Mouse (Mus musculus): Measurements from ENCODE around the gene Chd3.
"Not testable (repeated sequence)": the region's sequence is repeated elsewhere in the genome, so short reads cannot be mapped to it uniquely, and the experiment has no call there.

Gene Chd3

DNA sequence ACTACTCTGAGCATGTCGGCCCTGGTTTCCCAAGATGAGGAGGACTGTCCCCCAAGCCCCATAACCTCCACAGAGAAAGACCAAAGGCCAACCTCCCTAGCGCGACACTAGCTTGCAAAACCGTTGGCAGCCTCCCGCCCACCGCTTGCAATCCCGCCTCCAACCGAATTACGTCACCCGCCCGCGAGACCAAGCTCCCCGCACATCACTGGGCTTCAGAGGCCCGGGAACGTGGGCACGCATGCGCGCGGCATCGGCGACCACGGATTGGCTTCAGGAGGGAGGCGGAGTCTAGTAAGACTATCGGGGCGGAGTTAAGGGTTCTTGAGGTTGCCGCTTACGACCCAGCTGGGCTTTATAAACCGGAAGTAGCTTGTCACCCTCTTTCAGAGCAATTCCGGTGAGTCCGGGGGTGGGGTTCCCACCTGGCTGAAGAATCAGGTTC lies 45.5 kb downstream of the Chd3 start, which contains the start of the genes Cntrob and Trappc1:
Gene Cntrob, minus strand, starts transcription at position 109 of the 445 bp plus-strand sequence.
Gene Trappc1, plus strand, starts transcription at position 314 of the 445 bp plus-strand sequence.
- peak; percentile 98 to 99 for DNase-seq (ENCODE audit: low spot score in 2 of 2)

DNA sequence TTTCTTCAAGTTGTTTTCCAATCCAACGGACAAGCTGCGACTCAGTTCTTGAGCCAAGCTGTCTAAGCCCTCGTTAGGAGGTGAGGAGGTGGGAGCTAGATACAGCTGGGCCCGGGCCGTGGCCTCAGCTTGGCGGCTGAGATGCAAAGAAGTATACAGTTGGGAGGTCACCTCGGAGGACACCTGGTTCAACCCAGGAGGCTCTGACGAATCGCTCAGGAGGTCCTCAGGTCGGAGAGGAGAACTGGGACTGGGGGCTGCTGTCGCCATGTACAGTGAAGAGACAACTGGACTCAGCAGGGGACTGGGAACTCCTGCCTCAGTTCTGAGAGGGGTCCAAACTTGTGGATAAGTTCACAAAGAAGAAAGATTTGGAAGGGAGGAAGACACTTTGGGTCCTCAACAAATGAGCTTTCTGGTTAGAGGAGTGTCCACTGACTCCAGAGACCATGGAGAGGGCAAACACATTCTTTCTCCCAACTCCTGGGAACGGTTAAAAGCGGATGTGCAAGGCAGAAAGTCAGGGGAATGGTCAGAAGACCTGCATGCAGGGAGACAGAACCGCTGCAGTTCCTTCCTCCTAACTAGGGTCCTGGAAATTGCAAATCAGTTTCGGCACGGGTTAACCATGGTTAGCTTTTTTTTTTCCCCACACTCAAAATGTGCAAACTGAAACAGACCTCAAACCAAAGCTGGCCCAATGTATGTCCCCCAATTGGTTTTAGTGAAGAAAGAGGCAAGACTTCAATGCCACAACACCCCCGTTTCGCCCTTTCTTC lies 46.3 kb downstream of the Chd3 start:
- DNase-seq (ENCODE audit: low spot score in 2 of 2) = no peak

DNA sequence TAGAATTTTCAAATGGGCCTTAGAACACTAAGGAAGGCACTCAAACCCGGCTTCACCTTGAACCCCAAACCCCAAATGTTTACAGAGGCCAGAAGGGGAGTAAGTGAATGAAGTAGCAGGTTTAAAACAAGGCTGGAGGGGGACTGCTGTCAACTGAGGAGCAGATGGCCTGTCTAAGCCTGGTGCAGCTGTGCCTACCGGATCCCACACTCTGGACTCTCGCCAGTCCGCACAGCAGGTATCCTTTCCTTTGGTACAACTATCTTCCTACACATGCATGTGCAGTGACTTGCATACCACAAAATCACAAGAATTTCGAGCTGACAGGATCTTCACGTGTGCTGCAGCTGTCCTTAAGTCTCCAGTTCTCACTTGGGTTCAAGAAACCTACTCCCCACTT lies 47.2 kb downstream of the Chd3 start:
- peak; percentile 29 to 45 for DNase-seq (ENCODE audit: low spot score in 2 of 2)

- DNase-seq (ENCODE audit: low spot score in 2 of 2) = no peak
Observed at GRCm38 (mm10) chr11:69321580-69321979, 47.6 kb downstream of the Chd3 start.

GRCm38 (mm10) chr11:69318000-69318399 lies 51.2 kb downstream of the Chd3 start:
- DNase-seq (ENCODE audit: low spot score in 2 of 2) = not testable (repeated sequence)

DNA sequence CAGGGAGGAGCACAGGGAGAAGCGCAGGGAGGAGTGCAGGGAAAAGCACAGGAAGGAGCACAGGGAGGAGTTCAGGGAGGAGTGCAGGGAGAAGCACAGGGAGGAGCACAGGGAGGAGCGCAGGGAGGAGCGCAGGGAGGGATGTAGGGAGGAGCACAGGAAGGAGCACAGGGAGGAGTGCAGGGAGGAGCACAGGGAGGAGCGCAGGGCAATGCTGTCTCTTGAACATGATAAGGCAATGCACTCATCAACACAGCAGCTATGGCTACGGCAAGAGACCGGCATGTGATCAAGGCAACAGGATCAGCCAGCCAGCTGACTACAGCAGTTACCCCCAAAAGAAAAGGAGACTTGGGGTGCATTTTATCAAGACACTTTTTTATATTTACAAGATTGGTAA lies 52.8 kb downstream of the Chd3 start:
- no peak for DNase-seq (ENCODE audit: low spot score in 2 of 2)

DNA sequence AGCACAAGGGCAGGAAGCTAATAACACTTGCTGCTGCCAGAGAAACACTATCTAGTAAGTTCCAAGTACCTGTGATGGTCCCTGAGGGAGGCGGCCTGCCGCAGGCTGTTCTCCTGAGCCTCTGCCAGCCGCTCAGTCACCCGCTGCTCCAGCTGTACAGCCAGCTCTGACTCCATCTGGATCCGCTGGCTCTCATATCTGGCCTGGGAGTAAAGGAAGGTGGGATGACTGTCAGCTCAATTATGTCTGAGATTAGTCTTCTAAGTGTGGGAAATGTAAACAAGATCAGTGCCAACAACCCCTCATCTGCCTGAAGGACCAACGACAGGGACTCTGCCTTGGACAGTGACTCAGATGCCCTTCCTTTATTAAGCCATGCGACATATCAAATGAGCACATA lies 57.9 kb downstream of the Chd3 start:
- no peak for DNase-seq (ENCODE audit: low spot score in 2 of 2)

GRCm38 (mm10) chr11:69306039-69306438 lies 63.2 kb downstream of the Chd3 start:
- DNase-seq (ENCODE audit: low spot score in 2 of 2) = no peak

DNA sequence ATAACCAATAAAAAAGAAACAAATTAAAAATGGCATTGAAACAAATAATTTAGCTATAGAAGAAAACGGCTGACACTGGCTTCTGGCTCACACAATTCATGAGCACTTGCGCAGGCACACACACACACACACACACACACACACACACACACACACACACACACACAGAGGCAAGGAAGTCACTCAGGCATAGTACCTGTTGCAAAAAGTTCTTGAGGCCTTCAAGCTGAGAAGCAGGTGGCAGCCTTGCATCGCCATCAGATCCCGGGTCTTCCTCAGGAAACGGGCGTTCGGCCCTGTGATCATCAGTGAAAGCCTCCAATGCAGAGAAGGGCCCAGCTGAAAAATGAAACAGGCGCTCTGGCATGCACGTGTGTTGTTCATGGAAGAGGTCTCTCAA lies 63.9 kb downstream of the Chd3 start:
- DNase-seq (ENCODE audit: low spot score in 2 of 2) = no peak

GRCm38 (mm10) chr11:69302817-69303216 lies 66.4 kb downstream of the Chd3 start:
- no peak for DNase-seq (ENCODE audit: low spot score in 2 of 2)

DNA sequence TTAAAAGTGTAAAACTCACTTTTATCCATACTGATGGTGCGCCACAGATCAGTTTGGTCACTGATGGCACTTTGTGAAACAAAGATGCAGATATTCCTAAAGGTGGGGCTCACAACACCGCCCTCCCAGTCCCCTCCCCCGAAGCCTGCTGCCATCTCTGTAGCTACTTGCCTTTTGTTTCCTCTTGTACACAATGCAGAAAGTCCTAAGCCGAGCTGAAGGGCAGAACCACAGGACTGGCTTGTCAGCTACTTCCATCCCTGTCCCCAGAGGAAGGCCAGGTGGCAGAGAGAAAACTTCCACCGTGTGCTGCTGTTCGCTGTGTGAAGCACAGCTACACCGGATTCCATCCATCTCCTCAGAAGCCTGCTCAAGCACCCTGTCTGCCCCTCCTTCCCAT lies 71.0 kb downstream of the Chd3 start:
- DNase-seq (ENCODE audit: low spot score in 2 of 2) = no peak

GRCm38 (mm10) chr11:69297799-69298198 lies 71.4 kb downstream of the Chd3 start:
- DNase-seq (ENCODE audit: low spot score in 2 of 2) = no peak

DNA sequence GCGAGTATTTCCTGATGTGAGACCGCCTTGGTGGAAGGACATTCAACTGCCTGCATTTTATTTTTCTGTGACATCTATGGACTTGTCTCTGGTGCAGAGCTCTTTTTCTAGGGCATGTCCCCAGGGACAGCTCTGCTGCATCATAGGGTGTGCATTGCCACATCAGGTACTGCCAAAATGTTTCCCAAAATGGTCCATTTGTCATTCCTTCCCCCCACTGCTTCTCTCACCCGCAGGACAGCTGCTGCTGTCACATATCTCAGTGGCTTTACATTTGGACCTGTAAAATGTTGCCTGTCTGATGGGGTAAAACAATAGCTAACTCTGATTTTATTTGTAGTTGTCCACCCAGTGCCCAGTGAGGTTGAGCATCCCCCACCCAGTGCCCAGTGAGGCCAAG lies 73.9 kb downstream of the Chd3 start:
- peak in 1 of 2 experiments; percentile 46 for DNase-seq (ENCODE audit: low spot score in 2 of 2)
